Mouse (Mus musculus): ENCODE results near the gene Pde4d. TPM values are rescaled to one million over a fixed set of nuclear protein-coding genes. Genes with fewer than 3 reads are reported as not detected.
A peak's percentile ranks its signal among the peaks of the same experiment; 100 is the strongest.

The Pde4d gene
- total and polyA plus RNA-seq, 3 experiments, result 18.5 to 18.8 TPM; not detected in 1

- H3K9ac ChIP-seq (ENCODE audit: control insufficient read depth, low read depth, low read length, poor library complexity, severe bottlenecking), result peak overlapping the region; percentile 33
- H3K36me3 ChIP-seq (ENCODE audit: control insufficient read depth in 1 of 2, insufficient read depth in 2 of 2, low read length in 2 of 2), result peaks cover 0 to 30% of the 10 kb centered on the region in 2 experiments; a peak in 2 of 4 replicates
- no peaks in the 10 kb centered on the region for H3K9me3 ChIP-seq (replicated peaks; ENCODE audit: insufficient read depth, low read length)
- H3K27me3 ChIP-seq (ENCODE audit: control insufficient read depth in 1 of 2, insufficient read depth in 2 of 2, low read length in 2 of 2), result no peaks in the 10 kb centered on the region
- peaks cover 24 to 29% of the 10 kb centered on the region in 2 experiments for H3K4me1 ChIP-seq (ENCODE audit: control insufficient read depth in 1 of 2, insufficient read depth in 2 of 2, low read length in 2 of 2)
- no peaks in the 10 kb centered on the region for H3K79me2 ChIP-seq (ENCODE audit: control insufficient read depth, insufficient read depth, low read length, poor library complexity)
- DNase-seq (ENCODE audit: low read depth, low spot score), result peak; percentile 86
- peak overlapping the region; percentile 22 for H3K27ac ChIP-seq (ENCODE audit: control insufficient read depth, low read depth, low read length)
- TF ChIP-seq MXI1 (IDR thresholded peaks at IDR 0.05; ENCODE audit: low read depth, low read length), result peak; percentile 23; the same call in 1 of the 2 replicates
- TF ChIP-seq USF1 (IDR thresholded peaks at IDR 0.05; ENCODE audit: low read depth, low read length), result 0 out of 2 replicates have a peak, but pooled peaks have one; percentile 33
- peak; percentile 77 for TF ChIP-seq GATA1 (IDR thresholded peaks at IDR 0.05; ENCODE audit: low read depth, low read length)
- TF ChIP-seq NRF1 (IDR thresholded peaks at IDR 0.05; ENCODE audit: insufficient read depth, low read depth, low read length, poor library complexity, severe bottlenecking), result 0 out of 2 replicates have a peak, but pooled peaks have one; percentile 1
- no peak for TF ChIP-seq GABPA (IDR thresholded peaks at IDR 0.05; ENCODE audit: low read depth, low read length)
- peak; percentile 81 for TF ChIP-seq ETS1 (IDR thresholded peaks at IDR 0.05; ENCODE audit: low read depth, low read length)
- TF ChIP-seq KAT2A (conservative IDR thresholded peaks at IDR 0.05; ENCODE audit: low read depth, low read length), result no peak
- TF ChIP-seq SMC3 (IDR thresholded peaks at IDR 0.05; ENCODE audit: low read depth, low read length), result no peak
- TF ChIP-seq EP300 (IDR thresholded peaks at IDR 0.05; ENCODE audit: low read depth in 1 of 2, low read length in 2 of 2), result peak; percentile 66 to 73
- TF ChIP-seq ZNF384 (IDR thresholded peaks at IDR 0.05; ENCODE audit: low read depth, low read length), result peak; percentile 76
- peak; percentile 55; the same call in 1 of the 2 replicates for TF ChIP-seq TCF12 (IDR thresholded peaks at IDR 0.05; ENCODE audit: low read depth, low read length)
- no peak for TF ChIP-seq CHD1 (IDR thresholded peaks at IDR 0.05; ENCODE audit: low read depth, low read length)
- peak; percentile 83 for TF ChIP-seq RCOR1 (IDR thresholded peaks at IDR 0.05; ENCODE audit: low read depth, low read length)
- 0 out of 2 replicates have a peak, but pooled peaks have one; percentile 40 for TF ChIP-seq MYC (IDR thresholded peaks at IDR 0.05; ENCODE audit: low read depth, low read length)
- TF ChIP-seq MAZ (IDR thresholded peaks at IDR 0.05; ENCODE audit: low read depth, low read length), result no peak
- 0 out of 2 replicates have a peak, but pooled peaks have one; percentile 23 for TF ChIP-seq MAX (IDR thresholded peaks at IDR 0.05; ENCODE audit: low read length)
- no peak for TF ChIP-seq ZKSCAN1 (IDR thresholded peaks at IDR 0.05; ENCODE audit: low read depth, low read length)
- TF ChIP-seq JUND (IDR thresholded peaks at IDR 0.05; ENCODE audit: low read depth, low read length), result no peak
- TF ChIP-seq UBTF (IDR thresholded peaks at IDR 0.05; ENCODE audit: borderline replicate concordance, insufficient read depth, low read depth, low read length), result no peak
- TF ChIP-seq TBP (IDR thresholded peaks at IDR 0.05; ENCODE audit: low read depth, low read length), result 0 out of 2 replicates have a peak, but pooled peaks have one; percentile 26
- TF ChIP-seq POLR2AphosphoS5 (IDR thresholded peaks at IDR 0.05; ENCODE audit: borderline replicate concordance, low read depth, low read length), result no peak
- H3K4me3 ChIP-seq (ENCODE audit: control insufficient read depth in 1 of 2, insufficient read depth in 1 of 2, low read depth in 2 of 2, low read length in 2 of 2), result peak overlapping the region; percentile 25 to 34; a peak in 3 of 4 replicates
Observed at GRCm38 (mm10) chr13:109652631-109653030, 1202.9 kb downstream of the Pde4d start.

All from MEL (cell line).